Mouse (Mus musculus) lung, adult 2 months (tissue): ENCODE results near the gene Trak1. TPM values are rescaled to one million over a fixed set of nuclear protein-coding genes. Genes with fewer than 3 reads are reported as not detected.

ENCODE experiments used
- DNase-seq: peaks from one replicate; pipeline ENCODE4 v3.0.0; 2022
- H3K4me1 ChIP-seq: fragments of 200-500 bp; 2 replicates; pipeline ENCODE4 v1.6.1; 2011; ENCODE audit warnings: low read length; ENCODE audit not compliant: control insufficient read depth, insufficient read depth
- H3K4me3 ChIP-seq: fragments of 200-500 bp; replicated peaks from 2 replicates; pipeline ENCODE3; 2011; ENCODE audit warnings: low read depth, mild to moderate bottlenecking, control low read depth, low read length; ENCODE audit errors: extremely low read depth
- CTCF ChIP-seq: fragments of 200-500 bp; IDR thresholded peaks from 2 replicates; pipeline ENCODE4 v1.5.1; 2011; ENCODE audit warnings: mild to moderate bottlenecking, low read length, control low read depth; ENCODE audit not compliant: insufficient read depth
- POLR2A ChIP-seq: fragments of 200-500 bp; IDR thresholded peaks from 2 replicates; pipeline ENCODE4 v1.6.1; 2011; ENCODE audit warnings: low read depth, mild to moderate bottlenecking, control low read depth, low read length, borderline replicate concordance; ENCODE audit errors: extremely low read depth
- WGBS: fragments of 180-500 bp; shearing (Covaris S2); methylation state at CpG from one replicate; pipeline ENCODE4 v1.1.7; 2018; 5-methylcytosine and 5-hydroxymethylcytosine counted together
- polyA plus RNA-seq: library from polyadenylated mRNA; depleted of rRNA; stranded (reverse); fragments of >200 nt; gene quantifications from 2 replicates; pipeline ENCODE4 v1.2.3, GENCODE M21; 2012; rRNA removed

Gene Trak1
- polyA plus RNA-seq, 1 experiment = 88.5 TPM

GRCm38 (mm10) chr9:121506478-121507180 lies 209.3 kb downstream of the Trak1 start:
- DNase-seq = no peak
- WGBS = 62% methylated on average over 8 of the region's 8 CpGs
- H3K4me3 ChIP-seq = no peak overlapping the region
- no peaks in the 10 kb centered on the region for H3K4me1 ChIP-seq
- TF ChIP-seq CTCF (no peak), POLR2A (no peak)

DNA sequence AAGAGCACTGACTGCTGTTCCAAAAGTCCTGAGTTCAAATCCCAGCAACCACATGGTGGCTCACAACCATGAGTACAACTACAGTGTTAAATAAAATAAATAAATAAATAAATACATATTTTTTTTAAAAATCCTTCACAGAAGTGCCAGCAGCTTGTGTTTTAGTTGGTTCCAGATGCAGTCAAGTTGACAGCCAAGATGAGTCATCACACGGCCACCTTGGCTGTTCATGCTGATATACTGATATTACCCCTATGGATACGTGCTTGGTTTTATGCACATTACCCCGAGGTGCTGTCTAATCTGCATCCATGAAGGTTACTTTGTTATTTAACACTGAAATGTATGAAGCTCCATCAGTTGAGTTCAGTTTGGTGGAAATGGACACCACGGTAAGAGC lies 214.6 kb downstream of the Trak1 start:
- WGBS = 80% methylated on average over 4 of the region's 4 CpGs
- TF ChIP-seq POLR2A (no peak), CTCF (no peak)
- DNase-seq = no peak
- no peaks in the 10 kb centered on the region for H3K4me1 ChIP-seq
- H3K4me3 ChIP-seq = no peak overlapping the region

- no peak for TF ChIP-seq CTCF
- TF ChIP-seq POLR2A = no peak
- DNase-seq = no peak
- H3K4me1 ChIP-seq = no peaks in the 10 kb centered on the region
- 77% methylated on average over 5 of the region's 5 CpGs for WGBS
- no peak overlapping the region for H3K4me3 ChIP-seq
Observed at GRCm38 (mm10) chr9:121514462-121514861, 217.2 kb downstream of the Trak1 start.

DNA sequence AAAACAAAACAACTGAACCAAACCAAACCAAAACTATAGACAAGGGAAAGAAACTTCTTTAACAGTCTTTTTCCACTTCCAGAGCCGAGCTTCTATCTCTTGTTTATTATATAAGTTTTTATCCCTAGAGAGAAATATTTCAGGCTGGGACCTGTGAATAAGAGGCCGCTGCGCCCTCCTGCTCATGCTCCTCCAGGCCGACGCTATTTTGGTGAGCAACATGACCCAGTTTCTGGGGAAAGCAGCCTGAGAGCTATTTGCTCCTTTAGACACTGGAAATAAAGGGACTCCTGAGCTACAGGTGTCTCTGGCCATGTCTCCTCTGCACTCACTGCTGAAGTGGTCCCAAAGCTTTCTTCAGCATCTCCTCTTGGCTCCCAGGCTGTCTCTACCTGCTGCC lies 222.7 kb downstream of the Trak1 start:
- TF ChIP-seq CTCF (no peak), POLR2A (no peak)
- H3K4me1 ChIP-seq = no peaks in the 10 kb centered on the region
- DNase-seq = no peak
- no peak overlapping the region for H3K4me3 ChIP-seq
- 71% methylated on average over 5 of the region's 5 CpGs for WGBS

Other genes with a start within 250 kb of the Trak1 start
- 10.6 and 14.9 TPM in 2 replicates for gene Ulk4, start 20.3 kb upstream of the Trak1 start, polyA plus RNA-seq
- gene Cck, start 198.2 kb downstream of the Trak1 start, polyA plus RNA-seq = 0.37 TPM in 1 of 2 replicates, not detected in the other